Mouse (Mus musculus) heart, postnatal 36 days (tissue): Measurements from ENCODE around the gene Atp11c. TPM values are rescaled to one million over a fixed set of nuclear protein-coding genes. Genes with fewer than 3 reads are reported as not detected.

Experiments
- DNase-seq, 2 experiments: peaks; one replicate each; pipeline ENCODE4 v3.0.0; 2021 to 2022
- intact Hi-C: fragments of 180-260 bp; cut with DNase I; formaldehyde crosslinking; loops from one replicate; pipeline ENCODE4 v1.15.1; 2025
- total RNA-seq, 2 experiments: library from RNA; stranded (reverse); gene quantifications; 2 replicates each; pipeline ENCODE4 v1.2.3; 2021

Atp11c gene
- total RNA-seq: 1 to 10 TPM; 7.1 to 7.3 TPM

DNA sequence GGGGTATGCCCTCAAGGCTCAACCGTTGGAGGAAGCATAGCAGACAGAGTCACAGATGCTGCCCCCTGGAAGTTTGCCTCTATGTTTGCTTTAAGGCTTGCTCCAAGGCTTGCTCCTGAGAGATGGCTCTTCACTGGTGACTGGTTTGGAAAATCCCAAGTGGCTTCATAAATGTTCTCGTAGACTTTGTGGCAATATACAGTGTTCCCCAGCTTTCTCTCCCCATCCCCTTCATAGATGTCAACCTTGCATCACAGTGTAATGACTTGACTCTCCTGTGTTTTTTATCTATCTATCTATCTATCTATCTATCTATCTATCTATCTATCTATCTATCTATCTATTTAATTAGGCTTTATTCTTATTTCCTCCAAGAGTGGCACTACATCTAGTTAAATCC lies at the start of gene Atp11c:
TSS of gene Atp11c (minus strand) at position 101 of the 400 bp plus-strand sequence.
- no peak for DNase-seq

DNA sequence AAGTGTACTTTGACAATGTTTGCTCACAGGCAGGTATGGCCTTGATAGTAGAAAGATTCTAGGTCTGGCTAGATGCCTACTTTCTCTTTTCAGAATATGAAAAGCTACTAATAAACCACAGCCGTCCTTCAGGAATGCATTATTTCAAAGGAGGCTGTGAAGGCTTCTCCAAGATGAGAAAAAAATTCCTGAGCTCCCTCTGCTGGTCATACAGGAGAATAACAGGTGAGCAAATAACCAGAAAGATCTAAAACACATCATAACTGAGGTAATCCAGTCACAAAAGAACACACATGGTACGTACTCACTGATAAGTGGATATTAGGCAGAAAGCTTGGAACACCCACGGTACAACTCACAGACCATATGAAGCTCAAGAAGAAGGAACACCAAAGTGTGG lies 16.7 kb upstream of the Atp11c start:
- intact Hi-C loops: loop anchor here (1.0 kb wide), 1 partner anchor 105 kb away; no protein-coding TSS in a partner anchor
- DNase-seq: no peak

More for the DNA sequence above, at the start of gene Atp11c:
- intact Hi-C loops: no loop called here

DNA sequence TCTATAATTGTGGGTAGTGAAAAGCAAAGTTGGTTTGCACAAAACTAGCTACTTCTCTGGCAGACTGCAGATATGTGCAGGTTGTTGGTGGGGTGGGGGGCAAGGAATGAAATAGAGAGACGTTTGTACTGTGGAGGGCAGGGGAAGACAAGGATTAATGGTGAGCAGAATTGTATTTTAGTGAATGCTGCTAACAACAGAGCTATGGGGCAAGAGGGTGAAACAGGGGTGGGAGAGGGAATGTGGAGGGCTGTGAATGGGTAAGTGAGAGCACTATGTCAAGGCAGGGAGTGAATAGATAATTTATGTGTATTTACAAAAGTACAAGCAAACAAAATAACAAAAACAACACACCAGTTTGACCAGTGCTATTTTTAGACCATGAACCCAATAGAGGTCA lies 22.0 kb downstream of the Atp11c start:
- no peak for DNase-seq
- intact Hi-C loops: no loop called here

DNA sequence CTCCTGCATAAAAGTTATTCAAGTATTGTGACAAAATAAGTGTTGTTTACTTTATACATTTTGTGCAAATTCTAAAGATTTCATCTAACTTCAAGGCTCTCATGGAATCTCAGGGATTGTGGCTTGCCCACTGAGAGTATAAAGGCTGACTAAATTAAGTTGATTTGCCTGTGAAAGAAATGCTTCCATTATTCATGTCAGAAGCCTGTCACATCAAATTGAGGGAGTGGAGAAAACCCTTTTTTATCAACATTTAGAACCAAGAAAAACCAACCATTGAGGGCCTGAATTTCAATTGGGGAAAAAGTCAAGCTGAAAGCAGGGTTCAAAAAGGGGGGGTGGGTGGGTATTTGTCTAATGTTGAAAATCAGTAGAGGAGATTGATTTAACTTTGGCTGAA lies 23.5 kb downstream of the Atp11c start:
- DNase-seq: no peak
- intact Hi-C loops: no loop called here

DNA sequence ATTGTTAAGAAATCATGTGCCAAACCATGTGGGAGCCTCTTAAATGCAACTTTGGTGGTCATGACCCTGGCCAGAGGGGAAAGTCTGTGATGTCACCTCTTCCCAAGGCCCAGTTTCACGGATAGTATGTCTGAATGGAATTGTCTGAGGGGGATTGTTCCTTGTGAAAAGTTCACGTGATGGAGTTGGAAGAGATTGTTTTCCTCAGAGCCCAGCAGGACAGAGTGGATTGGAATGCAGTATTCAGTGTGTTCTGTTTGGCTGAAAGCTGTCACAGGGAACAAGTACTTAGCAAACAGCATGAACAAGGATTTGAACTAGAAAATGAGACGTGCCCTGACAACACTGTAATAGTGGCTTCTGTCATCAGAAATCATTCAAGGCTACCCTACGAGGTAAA lies 37.3 kb downstream of the Atp11c start:
- no peak for DNase-seq
- intact Hi-C loops: no loop called here

DNA sequence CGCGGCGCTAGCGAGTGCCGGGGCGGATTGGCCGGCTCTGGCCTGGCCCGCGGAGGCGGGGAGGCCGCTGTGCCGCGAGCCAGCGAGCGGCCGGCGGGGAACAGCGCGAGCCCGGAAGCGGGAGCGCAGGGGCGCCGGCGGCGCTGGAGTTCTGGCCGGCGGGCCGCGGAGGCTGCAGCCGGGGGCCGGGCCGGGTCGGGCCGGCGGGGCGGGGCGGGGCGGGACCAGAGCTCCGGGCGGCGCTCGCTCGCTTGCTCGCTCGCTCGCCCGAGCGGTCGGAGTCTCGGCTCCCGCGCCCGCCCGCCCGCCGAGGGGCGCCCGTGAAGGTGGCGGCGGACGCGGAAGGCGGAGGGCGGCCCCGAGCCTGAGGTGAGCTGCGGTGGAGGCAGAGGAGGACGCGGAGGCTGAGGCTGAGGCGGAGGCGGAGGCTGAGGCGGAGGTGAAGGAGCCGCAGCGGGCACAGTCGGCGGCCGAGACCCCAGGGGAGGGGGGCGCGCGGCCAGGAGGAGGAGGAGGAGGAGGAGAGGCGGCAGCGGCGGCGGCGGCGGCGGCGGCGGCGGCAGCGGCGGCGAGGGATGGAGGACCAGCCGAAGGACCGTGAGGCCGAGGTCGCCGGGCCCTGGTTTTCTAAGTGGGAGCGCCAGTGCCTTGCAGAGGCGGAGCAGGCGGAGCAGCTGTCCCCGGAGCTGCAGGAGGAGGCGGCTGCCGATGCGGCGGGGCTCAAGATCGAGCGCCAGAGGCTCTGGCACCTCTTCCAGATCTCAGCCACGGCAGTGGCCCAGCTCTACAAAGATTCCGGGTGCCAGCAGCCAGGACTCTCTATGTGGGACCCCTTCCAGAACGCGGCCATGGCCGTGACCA lies 44.8 kb downstream of the Atp11c start:
- intact Hi-C loops: no loop called here
- DNase-seq: peak; percentile 24 to 38

DNA sequence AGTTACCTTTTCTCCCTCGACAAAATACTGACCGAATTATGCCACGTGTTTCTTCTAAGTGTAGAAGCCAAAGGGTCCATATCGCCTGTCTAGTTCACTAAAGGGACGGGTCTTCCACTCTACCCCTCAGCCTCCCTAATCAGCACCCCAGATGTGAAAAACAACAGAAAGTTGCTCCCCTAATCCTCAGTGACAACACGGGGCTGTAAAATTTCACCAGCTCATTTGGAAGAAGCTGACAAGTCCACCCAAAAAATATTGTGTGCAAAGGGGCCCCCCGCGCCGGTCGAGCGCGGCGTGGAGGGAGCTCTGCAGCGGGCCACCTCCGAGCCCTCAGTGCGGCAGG lies 45.4 kb downstream of the Atp11c start:
- no peak for DNase-seq
- intact Hi-C loops: no loop called here

DNA sequence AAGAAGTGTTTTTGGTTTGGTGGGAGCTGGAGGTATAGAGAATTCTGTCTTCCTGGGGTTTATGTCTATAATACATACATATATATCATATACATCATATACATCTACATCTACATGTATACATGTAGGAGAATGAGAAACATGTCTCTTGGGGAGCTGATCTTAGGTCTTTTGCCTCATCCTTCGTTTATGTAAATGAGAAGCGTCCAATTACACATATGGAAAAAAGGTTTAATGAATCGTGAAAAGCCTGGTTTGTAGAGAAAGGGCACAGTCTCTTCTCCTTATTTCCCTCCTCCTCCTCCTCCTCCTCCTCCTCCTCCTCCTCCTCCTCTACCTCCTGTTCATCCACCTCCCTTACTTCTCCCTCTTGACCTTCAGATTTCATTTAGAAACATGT lies 46.6 kb downstream of the Atp11c start:
- no peak for DNase-seq
- intact Hi-C loops: no loop called here

DNA sequence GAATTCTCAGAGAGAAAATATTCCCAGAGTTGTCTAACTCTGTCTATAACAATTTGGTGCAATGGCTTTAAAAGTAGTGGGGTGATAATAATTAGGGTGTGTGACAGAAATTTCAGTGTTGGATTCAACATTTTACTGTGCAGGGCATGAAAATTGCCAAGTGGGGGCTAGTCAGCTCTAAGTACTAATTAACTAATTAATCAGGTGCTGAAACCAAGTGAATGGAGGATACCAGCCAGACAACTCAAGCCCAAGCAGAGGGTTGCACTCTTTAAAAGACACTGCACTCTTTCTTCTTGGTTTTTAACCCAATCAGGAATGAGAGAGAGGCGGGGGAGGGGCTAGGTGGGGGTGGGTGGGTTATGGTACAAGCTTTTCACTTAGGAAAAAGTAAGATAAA lies 47.1 kb downstream of the Atp11c start:
- intact Hi-C loops: no loop called here
- DNase-seq: no peak

DNA sequence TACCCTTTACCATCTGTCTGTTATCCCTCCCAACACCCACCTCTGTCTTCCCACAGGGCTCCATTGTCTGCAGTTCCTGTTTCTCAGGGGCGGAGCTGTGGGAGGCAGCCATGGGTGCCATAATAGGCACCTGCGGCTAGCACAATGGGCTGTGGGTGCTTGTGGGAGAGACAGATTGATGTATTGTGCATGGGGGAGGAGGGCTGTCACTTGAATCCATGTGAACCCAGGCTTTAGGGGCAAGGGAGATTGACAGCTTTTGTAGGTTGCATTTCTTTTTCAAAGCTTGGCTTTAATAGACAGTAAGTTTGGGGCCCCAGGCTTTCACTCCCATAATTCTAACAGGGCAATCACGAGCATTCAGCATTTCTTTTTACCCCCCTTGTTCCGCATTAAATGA lies 48.4 kb downstream of the Atp11c start:
- DNase-seq: no peak
- intact Hi-C loops: no loop called here

DNA sequence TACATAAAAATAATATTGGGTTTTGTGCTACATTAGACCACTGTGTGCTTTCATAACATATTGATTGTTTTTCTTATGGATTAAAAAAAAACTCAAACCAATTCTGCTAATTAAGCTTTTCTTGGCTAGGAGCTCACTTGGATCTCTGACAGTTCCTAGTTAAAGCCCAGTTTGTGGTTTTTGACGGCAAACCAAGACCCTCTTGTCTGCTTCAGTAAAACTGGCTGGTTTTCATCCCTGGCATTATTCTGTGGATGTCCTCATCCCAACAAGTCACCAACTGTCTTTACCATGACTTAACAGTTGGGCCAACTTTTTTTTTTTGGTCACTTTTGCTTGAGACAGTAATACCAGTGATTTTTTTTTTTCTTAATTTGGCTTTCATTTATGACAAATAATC lies 49.6 kb downstream of the Atp11c start:
- no peak for DNase-seq
- intact Hi-C loops: no loop called here

DNA sequence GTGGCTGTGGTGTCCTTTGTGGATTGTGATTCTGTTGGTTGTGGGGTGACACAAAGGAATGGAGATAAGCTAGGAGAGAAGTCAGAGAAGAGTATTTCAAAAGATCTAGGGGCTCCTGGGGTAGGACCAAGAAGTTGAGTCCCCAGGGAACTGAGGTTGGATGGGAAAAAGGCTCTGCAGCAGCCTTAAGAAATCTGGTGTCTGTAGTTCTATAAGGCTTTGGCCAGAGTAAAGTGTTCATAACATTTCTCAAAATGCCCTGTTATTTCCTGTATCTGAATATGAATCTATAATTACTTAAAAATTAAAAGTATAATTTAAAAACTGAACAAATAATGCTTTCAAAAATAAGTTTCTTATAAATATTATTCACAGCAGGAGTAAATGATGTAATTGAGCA lies 53.3 kb downstream of the Atp11c start, which contains the start of gene Gm7073:
TSS of gene Gm7073 (minus strand) at position 101 of the 400 bp plus-strand sequence.
- intact Hi-C loops: no loop called here
- DNase-seq: no peak

DNA sequence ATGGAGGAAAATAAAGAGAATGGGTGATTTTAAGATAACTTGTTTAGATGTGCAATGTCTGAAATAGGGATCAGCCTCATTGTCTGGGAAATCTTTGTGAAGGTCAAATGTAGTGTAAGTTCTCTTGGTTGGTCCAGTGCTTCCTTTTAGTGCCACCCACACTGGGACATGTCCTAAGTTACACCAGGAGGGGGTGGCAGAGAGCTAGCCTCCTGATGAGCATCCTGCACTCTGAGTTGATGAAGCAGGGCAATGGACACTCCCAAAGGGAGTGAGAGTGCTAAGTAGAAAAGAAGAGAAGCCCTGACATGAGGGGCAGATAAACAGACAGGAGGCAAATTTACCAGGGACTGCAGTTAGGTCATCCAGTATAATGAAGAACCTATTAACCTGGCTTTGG lies 88.5 kb downstream of the Atp11c start:
- intact Hi-C loops: loop anchor here (1.0 kb wide), 1 partner anchor 105 kb away; no protein-coding TSS in a partner anchor
- peak; percentile 5 to 6 for DNase-seq

DNA sequence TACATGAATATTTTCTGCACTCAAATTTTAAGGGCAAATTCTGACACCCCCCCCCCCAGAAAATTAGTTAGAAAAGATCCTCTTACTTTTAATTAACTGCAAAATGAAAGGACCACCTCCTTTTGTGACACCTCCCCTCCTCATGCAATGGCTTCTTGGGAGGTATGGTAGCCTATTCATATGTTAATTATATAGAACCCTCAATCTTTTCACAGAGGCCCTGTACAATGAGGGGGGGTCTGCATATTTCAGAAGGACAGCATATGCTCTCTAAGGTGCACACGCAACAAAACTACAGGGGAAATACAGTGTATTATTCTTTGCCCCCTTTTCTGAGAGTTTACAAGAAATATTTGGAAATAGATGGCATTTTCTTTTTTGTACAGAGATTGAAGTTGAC lies 94.7 kb downstream of the Atp11c start:
- no peak for DNase-seq
- intact Hi-C loops: no loop called here

DNA sequence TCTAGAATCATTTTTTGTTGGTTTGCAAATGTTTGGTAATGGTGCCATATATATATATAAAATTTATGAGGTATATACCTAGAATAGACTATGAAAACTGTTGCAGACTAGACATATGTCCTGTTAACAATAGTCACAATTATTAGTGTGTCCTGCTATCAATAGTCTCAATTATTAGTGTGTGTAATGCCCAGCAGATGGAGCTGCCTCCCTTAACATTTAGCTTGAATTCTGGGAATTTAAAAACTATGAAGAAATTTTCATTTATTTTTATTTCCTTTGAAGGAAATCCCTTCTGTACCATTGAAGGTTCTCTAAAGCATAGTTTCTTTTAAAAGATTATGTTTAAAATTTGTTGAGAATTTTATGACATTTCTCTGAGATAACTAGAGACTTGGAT lies 97.2 kb downstream of the Atp11c start:
- intact Hi-C loops: no loop called here
- no peak for DNase-seq

DNA sequence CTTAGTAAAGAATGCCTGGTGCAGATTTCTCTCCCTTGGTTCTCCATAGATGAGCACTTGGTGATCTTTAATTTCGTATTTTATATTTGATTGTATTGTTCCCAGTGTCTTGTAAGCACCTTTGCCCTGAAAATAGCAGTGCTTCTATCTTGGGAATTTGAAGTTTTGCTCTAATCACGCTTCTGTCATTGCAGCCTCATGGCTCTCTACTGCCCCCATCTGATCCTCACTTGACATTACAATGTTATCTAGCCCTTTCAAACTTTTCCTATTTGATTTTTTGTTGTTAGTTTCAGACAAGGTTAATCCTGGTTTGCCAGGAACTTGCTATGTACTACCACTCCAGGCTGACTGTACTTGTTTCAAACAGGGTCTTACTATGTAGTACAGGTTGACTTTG lies 128.7 kb downstream of the Atp11c start:
- DNase-seq: no peak
- intact Hi-C loops: no loop called here

DNA sequence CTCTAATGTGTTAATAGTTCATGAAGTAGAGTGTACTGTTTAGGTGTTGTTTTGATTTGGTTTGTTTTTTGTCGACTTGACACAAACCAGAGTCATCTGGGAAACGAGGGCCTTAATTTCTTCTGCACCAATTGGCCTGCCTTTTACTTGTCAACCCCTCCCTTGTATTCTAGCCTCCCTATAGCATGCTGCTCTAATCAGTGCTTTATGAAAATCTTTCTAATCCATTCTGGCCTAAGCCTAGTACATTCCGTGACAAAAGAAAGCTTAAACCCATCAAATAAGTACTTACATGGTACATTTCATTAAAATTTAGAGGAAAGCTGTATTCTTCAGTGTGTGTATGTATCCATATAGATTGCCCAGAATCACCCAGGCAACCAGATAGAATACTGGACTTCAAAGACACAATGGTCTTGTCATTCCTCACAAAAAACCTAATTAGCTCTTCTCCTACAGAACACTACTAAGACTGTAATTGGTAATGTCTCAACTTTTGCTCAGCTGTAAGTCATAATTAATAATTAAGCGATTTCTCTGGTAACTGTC lies 177.9 kb downstream of the Atp11c start:
- intact Hi-C loops: no loop called here
- DNase-seq: no peak

DNA sequence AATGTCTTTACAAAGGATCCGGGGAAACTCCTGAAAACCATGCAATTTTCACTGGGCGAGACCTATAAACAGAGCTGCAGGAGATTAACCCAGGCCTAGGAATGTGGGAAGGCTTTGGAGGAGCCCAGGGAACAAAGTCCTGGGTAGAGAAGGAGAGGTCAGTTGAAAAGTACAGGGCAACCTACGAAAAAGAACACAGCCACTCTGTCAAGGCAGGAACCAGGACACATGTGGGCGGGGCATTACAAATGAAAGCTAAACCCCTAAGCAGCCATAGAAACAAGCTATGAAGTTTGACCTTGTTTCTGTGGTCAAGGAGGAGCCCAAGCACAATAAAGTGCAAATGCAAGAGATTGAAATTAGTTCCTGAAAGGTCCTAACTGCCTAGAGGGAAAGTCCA lies 186.8 kb downstream of the Atp11c start:
- intact Hi-C loops: loop anchor here (2.0 kb wide), 1 partner anchor 393 kb away; no protein-coding TSS in a partner anchor
- no peak for DNase-seq

DNA sequence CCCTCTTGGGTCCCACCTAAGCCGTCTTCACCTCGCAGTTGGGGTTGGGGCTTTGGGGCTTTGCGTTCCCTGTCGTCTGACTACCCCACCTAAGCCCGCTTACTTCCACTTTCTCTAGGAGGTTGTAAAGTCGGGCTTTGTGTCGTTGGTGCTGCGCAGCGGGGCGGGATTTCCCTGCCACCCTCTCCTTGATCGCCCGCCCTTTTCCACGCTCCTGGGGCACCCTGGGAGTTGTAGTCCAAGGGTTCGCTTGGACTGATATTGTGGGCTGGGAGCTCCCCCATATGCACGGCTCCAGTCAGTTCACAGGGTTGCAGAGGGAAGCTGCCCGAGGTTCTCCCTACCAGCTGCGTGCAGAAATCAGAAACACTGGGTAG lies 187.8 kb downstream of the Atp11c start:
- peak; percentile 84 for DNase-seq
- intact Hi-C loops: loop anchor here (2.0 to 5.0 kb wide), 2 partner anchors 152 to 392 kb away; no protein-coding TSS in a partner anchor

DNA sequence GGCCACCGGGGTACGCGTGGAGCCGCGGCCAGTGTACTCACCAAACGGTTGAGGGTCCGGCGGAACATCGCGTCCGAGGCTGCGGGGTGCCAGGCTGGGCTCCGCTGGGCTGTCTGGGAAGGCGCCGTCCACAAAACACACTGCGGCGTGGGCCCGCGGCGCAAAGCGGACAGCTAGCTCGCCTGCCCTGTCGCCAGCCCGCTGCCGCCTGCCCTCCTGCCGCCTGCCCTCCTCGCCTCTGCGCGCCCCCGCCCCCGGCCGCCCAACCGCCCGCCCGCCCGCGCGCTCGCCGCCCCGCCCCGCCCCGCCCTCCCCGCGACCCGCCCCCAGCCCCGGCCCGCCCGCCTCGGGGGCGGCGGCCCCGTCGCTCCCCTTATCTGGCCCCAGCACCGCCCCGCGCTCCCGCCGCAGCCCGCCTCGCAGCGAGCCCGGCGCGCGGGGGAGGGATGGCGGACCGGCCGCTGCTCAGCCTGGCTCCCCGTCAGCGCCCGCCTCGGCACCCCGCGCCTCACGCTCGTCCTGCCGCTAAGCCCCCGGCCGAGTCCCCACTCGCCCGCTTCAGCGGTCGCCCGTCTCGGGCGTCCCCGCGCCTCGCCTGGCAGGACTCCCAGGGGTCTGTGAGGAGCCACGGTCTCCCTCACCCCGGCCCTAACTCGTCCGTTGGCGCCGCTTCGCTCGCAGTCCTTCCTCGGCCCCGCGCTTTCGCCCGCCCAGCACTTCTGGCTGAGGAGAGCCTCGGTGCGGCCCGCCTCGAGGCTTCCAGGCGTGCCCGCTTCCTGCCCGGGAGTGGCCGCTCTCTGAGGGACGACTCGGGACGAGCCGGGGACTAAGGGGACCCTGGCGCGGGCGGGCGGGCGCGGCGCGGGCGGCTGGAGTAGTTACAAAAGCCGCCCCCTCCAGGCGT lies 188.5 kb downstream of the Atp11c start:
- intact Hi-C loops: loop anchor here (2.0 to 5.0 kb wide), 2 partner anchors 152 to 391 kb away; no protein-coding TSS in a partner anchor

More for the DNA sequence above, 188.5 kb downstream of the Atp11c start:
- DNase-seq: peak; percentile 72 to 79
